Mouse (Mus musculus) CH12.LX (cell line): ENCODE measurements around the gene Cplane1. TPM values are rescaled to one million over a fixed set of nuclear protein-coding genes. Genes with fewer than 3 reads are reported as not detected.

Source experiments
- DNase-seq: peaks from one replicate; pipeline ENCODE4 v3.0.0-alpha.2; 2013; ENCODE audit errors: extremely low read depth
- H3K27ac ChIP-seq: 2 replicates; pipeline ENCODE4 v1.5.1; 2012; ENCODE audit warnings: low read depth, mild to moderate bottlenecking, control low read depth, moderate library complexity; ENCODE audit not compliant: insufficient read depth
- H3K27me3 ChIP-seq: replicated peaks from 2 replicates; pipeline ENCODE3; 2012; ENCODE audit warnings: inconsistent platforms
- H3K36me3 ChIP-seq, 2 experiments: replicated peaks in 1 of 2; 2 replicates each; pipeline versions ENCODE3 to v1.6.1; 2012; ENCODE audit warnings: inconsistent platforms in 1 of 2, low read length in 1 of 2, mild to moderate bottlenecking in 1 of 2, mixed read lengths in 1 of 2, moderate library complexity in 1 of 2; ENCODE audit not compliant: control insufficient read depth in 1 of 2, insufficient read depth in 1 of 2
- H3K4me1 ChIP-seq, 2 experiments: 2 replicates each; pipeline ENCODE4 v1.6.1; 2012; ENCODE audit warnings: inconsistent platforms in 1 of 2, moderate library complexity in 1 of 2; ENCODE audit not compliant: insufficient read depth in 2 of 2, control insufficient read depth in 1 of 2
- H3K4me2 ChIP-seq: 2 replicates; pipeline ENCODE4 v1.6.1; 2012; ENCODE audit warnings: low read depth, mild to moderate bottlenecking, control low read depth; ENCODE audit not compliant: poor library complexity, insufficient read depth, severe bottlenecking
- H3K4me3 ChIP-seq, 3 experiments: fragments of 150-350 bp in 1 of 3; sonication (generic) in 1 of 3; replicated peaks in 1 of 3; 2 replicates each; pipeline versions ENCODE3 to v1.5.1; 2011 to 2012; ENCODE audit warnings: low read depth in 2 of 3, low read length in 2 of 3, mild to moderate bottlenecking in 2 of 3, moderate library complexity in 2 of 3, control low read depth in 1 of 3, improper control_type of control experiment in 1 of 3, inconsistent platforms in 1 of 3, mixed read lengths in 1 of 3; ENCODE audit not compliant: poor library complexity in 1 of 3
- H3K79me2 ChIP-seq: replicated peaks from 2 replicates; pipeline ENCODE4 v1.6.1; 2012; ENCODE audit warnings: mild to moderate bottlenecking, moderate library complexity; ENCODE audit not compliant: control insufficient read depth, poor library complexity, insufficient read depth, severe bottlenecking; ENCODE audit errors: extremely low read depth
- H3K9ac ChIP-seq: 2 replicates; pipeline ENCODE4 v1.6.1; 2012; ENCODE audit warnings: low read depth, mild to moderate bottlenecking, control low read depth, moderate library complexity; ENCODE audit not compliant: insufficient read depth
- H3K9me3 ChIP-seq: replicated peaks from 2 replicates; pipeline ENCODE3; 2012; ENCODE audit warnings: low read length, inconsistent platforms, mixed read lengths
- CHD1 ChIP-seq: IDR thresholded peaks from 2 replicates; pipeline ENCODE4 v1.6.1; 2012; ENCODE audit warnings: low read depth, low read length, improper control_type of control experiment, inconsistent platforms
- CTCF ChIP-seq, 2 experiments: IDR thresholded peaks in 1 of 2; conservative IDR thresholded peaks in 1 of 2; 2 replicates each; pipeline ENCODE4 v1.5.1; 2011 to 2012; ENCODE audit warnings: low read depth in 2 of 2, low read length in 2 of 2, improper control_type of control experiment in 1 of 2, inconsistent platforms in 1 of 2, mild to moderate bottlenecking in 1 of 2, moderate library complexity in 1 of 2
- ELF1 ChIP-seq: IDR thresholded peaks from 2 replicates; pipeline ENCODE4 v1.6.1; 2014; ENCODE audit warnings: low read depth, mild to moderate bottlenecking, inconsistent platforms, low read length, improper control_type of control experiment
- HCFC1 ChIP-seq: IDR thresholded peaks from 2 replicates; pipeline ENCODE4 v1.6.1; 2012; ENCODE audit warnings: low read depth, mild to moderate bottlenecking, inconsistent platforms, low read length, improper control_type of control experiment
- JUND ChIP-seq: conservative IDR thresholded peaks from 2 replicates; pipeline ENCODE4 v1.6.1; 2011; ENCODE audit warnings: low read depth, low read length, improper control_type of control experiment
- MAFK ChIP-seq: IDR thresholded peaks from 2 replicates; pipeline ENCODE4 v1.6.1; 2011; ENCODE audit warnings: low read length, improper control_type of control experiment; ENCODE audit not compliant: insufficient replicate concordance
- MAX ChIP-seq: IDR thresholded peaks from 2 replicates; pipeline ENCODE4 v1.6.1; 2011; ENCODE audit warnings: low read length, improper control_type of control experiment
- MAZ ChIP-seq: IDR thresholded peaks from 2 replicates; pipeline ENCODE4 v1.6.1; 2012; ENCODE audit warnings: low read depth, mild to moderate bottlenecking, inconsistent platforms, low read length, improper control_type of control experiment, moderate library complexity
- MEF2A ChIP-seq: IDR thresholded peaks from 2 replicates; pipeline ENCODE4 v1.6.1; 2014; ENCODE audit warnings: low read depth, mild to moderate bottlenecking, inconsistent platforms, low read length, improper control_type of control experiment, borderline replicate concordance
- MXI1 ChIP-seq: IDR thresholded peaks from 2 replicates; pipeline ENCODE4 v1.6.1; 2011; ENCODE audit warnings: mild to moderate bottlenecking, low read depth, low read length, improper control_type of control experiment
- MYC ChIP-seq: IDR thresholded peaks from 2 replicates; pipeline ENCODE4 v1.6.1; 2011; ENCODE audit warnings: low read depth, mild to moderate bottlenecking, improper control_type of control experiment, low read length
- POLR2A ChIP-seq: IDR thresholded peaks from 2 replicates; pipeline ENCODE4 v1.6.1; 2011; ENCODE audit warnings: low read depth, mild to moderate bottlenecking, improper control_type of control experiment, low read length
- RAD21 ChIP-seq: IDR thresholded peaks from 2 replicates; pipeline ENCODE4 v1.6.1; 2011; ENCODE audit warnings: low read depth, mild to moderate bottlenecking, low read length, improper control_type of control experiment, moderate library complexity
- SIN3A ChIP-seq: IDR thresholded peaks from 2 replicates; pipeline ENCODE4 v1.6.1; 2012; ENCODE audit warnings: low read length, improper control_type of control experiment, inconsistent platforms
- SMC3 ChIP-seq: IDR thresholded peaks from 2 replicates; pipeline ENCODE4 v1.6.1; 2011; ENCODE audit warnings: low read depth, low read length, improper control_type of control experiment
- TBP ChIP-seq: conservative IDR thresholded peaks from 2 replicates; pipeline ENCODE4 v1.6.1; 2011; ENCODE audit warnings: low read depth, low read length, improper control_type of control experiment
- UBTF ChIP-seq: IDR thresholded peaks from 2 replicates; pipeline ENCODE4 v1.6.1; 2012; ENCODE audit warnings: low read depth, mild to moderate bottlenecking, inconsistent platforms, low read length, improper control_type of control experiment, moderate library complexity
- ZC3H11A ChIP-seq: IDR thresholded peaks from 2 replicates; pipeline ENCODE4 v1.6.1; 2012; ENCODE audit warnings: low read depth, mild to moderate bottlenecking, inconsistent platforms, low read length, improper control_type of control experiment
- ZMIZ1 ChIP-seq: IDR thresholded peaks from 2 replicates; pipeline ENCODE4 v1.6.1; 2012; ENCODE audit warnings: low read depth, mild to moderate bottlenecking, inconsistent platforms, low read length, improper control_type of control experiment
- ZNF384 ChIP-seq: IDR thresholded peaks from 2 replicates; pipeline ENCODE4 v1.6.1; 2012; ENCODE audit warnings: low read depth, low read length, improper control_type of control experiment, inconsistent platforms
- dilution Hi-C: fragments of 300-500 bp; cut with MboI; formaldehyde crosslinking; loops from 2 replicates; pipeline ENCODE4 v1.14.3; 2020; ENCODE audit warnings: low sequenced_read_pairs; ENCODE audit not compliant: extremely low pct_unique_long_range_greater_than_20kb, extremely low pct_ligation_motif_present
- in situ Hi-C: fragments of 300-500 bp; cut with MboI; formaldehyde crosslinking; loops from 3 replicates; pipeline ENCODE4 v1.14.3; 2019; ENCODE audit warnings: low sequenced_read_pairs, low pct_ligation_motif_present, low pct_unique_long_range_greater_than_20kb, mixed read lengths
- polyA plus RNA-seq: library from polyadenylated mRNA; unstranded; fragments of >175 nt; gene quantifications from 2 replicates; pipeline ENCODE4 v1.2.1, GENCODE M21; 2012; ENCODE audit warnings: low read depth; ENCODE audit not compliant: insufficient read length
- total RNA-seq, 2 experiments: library from RNA; depleted of rRNA; stranded (reverse); fragments of 300-350 nt in 1 of 2; fragments of >200 nt in 1 of 2; gene quantifications; 2 replicates each; pipeline ENCODE4 v1.2.3; 2012 to 2014

Gene Cplane1
- total and polyA plus RNA-seq, 3 experiments, result 2.1 to 5.9 (median 3.7) TPM

DNA sequence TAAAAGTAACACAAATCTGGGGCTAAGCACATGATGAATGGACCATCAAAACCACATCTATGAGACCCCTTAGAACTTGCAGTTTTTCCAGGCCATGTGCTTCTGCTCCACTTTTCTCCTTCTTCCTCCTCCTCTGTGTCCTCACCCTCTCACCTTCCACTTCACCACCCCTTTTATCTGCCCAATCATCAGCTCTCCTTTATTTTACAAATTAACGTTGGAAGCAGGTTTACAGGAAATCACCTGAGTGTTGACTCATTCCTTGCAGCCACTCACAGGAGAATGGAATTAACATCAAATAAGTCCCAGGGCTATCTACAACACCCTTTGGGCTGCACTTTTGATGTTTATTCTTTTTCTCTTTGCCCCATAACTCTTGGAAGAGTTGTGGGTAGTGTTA lies 7.1 kb upstream of the Cplane1 start:
- Histone ChIP-seq H3K27ac (no peak overlapping the region), H3K4me2 (no peak overlapping the region), H3K9me3 (no peaks in the 10 kb centered on the region), H3K79me2 (no peaks in the 10 kb centered on the region), H3K4me1 (no peaks in the 10 kb centered on the region), H3K27me3 (no peaks in the 10 kb centered on the region), H3K4me3 (no peak overlapping the region), H3K9ac (no peak overlapping the region), H3K36me3 (peaks cover 31 to 53% of the 10 kb centered on the region in 2 experiments)
- in situ Hi-C loops (no loop called here), dilution Hi-C loops (no loop called here)
- DNase-seq, result no peak
- TF ChIP-seq SMC3, result no peak

GRCm38 (mm10) chr15:8169266-8169746 lies 400 bp downstream of the Cplane1 start:
- peak overlapping the region; percentile 52 to 98 (median 82) for H3K4me3 ChIP-seq
- peak overlapping the region; percentile 79 for H3K9ac ChIP-seq
- H3K79me2 ChIP-seq, result no peaks in the 10 kb centered on the region
- peaks cover 3 to 15% of the 10 kb centered on the region in 2 experiments for H3K36me3 ChIP-seq
- in situ Hi-C loops (no loop called here), dilution Hi-C loops (no loop called here)
- H3K9me3 ChIP-seq, result no peaks in the 10 kb centered on the region
- H3K4me2 ChIP-seq, result peak overlapping the region; percentile 90
- peak; percentile 29 for DNase-seq
- peaks cover 0 to 7% of the 10 kb centered on the region in 2 experiments; a peak in 1 of 4 replicates for H3K4me1 ChIP-seq
- no peaks in the 10 kb centered on the region for H3K27me3 ChIP-seq
- H3K27ac ChIP-seq, result no peak overlapping the region
- 0 out of 2 replicates have a peak, but pooled peaks have one; percentile 6 for TF ChIP-seq MXI1
- 0 out of 2 replicates have a peak, but pooled peaks have one; percentile 8 for TF ChIP-seq MAZ
- TF ChIP-seq MAX, result 0 out of 2 replicates have a peak, but pooled peaks have one; percentile 1
- TF ChIP-seq TBP, result no peak
- peak; percentile 72; the same call in 1 of the 2 replicates for TF ChIP-seq CHD1
- TF ChIP-seq, all 38 proteins: peak for 4

DNA sequence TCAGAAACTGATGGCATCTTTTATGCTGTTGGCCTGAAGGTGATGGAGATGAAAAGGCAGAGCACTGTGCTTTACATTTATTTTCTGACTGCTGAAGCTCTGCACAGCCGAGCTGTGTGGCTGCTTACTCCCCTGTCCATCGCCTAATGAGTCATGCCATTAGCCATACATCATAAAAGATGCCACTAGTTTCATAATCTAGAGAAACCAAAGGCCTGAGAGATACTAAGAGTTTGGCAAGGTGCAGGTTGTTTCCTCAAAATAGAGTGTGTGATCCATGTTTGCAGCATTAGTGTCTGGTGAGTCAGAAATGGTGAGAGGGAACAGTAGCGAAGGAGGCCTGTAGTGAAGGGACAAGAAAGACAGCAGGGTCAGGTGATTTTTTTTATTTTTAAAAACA lies 20.7 kb downstream of the Cplane1 start:
- peaks cover 14 to 39% of the 10 kb centered on the region in 2 experiments for H3K36me3 ChIP-seq
- H3K4me3 ChIP-seq, result no peak overlapping the region
- in situ Hi-C loops, result no loop called here
- dilution Hi-C loops, result no loop called here
- no peak overlapping the region for H3K27ac ChIP-seq
- no peak overlapping the region for H3K9ac ChIP-seq
- no peaks in the 10 kb centered on the region for H3K9me3 ChIP-seq
- DNase-seq, result no peak
- TF ChIP-seq SIN3A, result no peak
- no peak for TF ChIP-seq ZMIZ1
- no peak for TF ChIP-seq HCFC1
- no peak for TF ChIP-seq POLR2A
- no peak for TF ChIP-seq MAFK
- TF ChIP-seq ZC3H11A, result no peak
- TF ChIP-seq ZNF384, result no peak
- no peak for TF ChIP-seq MYC
- no peak for TF ChIP-seq MXI1
- TF ChIP-seq RAD21, result no peak
- no peak for TF ChIP-seq MEF2A
- no peak for TF ChIP-seq CTCF (conservative IDR thresholded peaks at IDR 0.05 in 1 of 2, IDR thresholded peaks at IDR 0.05 in 1 of 2; ENCODE audit: low read depth in 2 of 2, low read length in 2 of 2)
- no peak for TF ChIP-seq CHD1
- TF ChIP-seq ELF1, result no peak
- no peak for TF ChIP-seq UBTF
- no peak for TF ChIP-seq JUND
- peaks cover 0 to 13% of the 10 kb centered on the region in 2 experiments; a peak in 2 of 4 replicates for H3K4me1 ChIP-seq
- no peak overlapping the region for H3K4me2 ChIP-seq
- no peaks in the 10 kb centered on the region for H3K27me3 ChIP-seq
- H3K79me2 ChIP-seq, result no peaks in the 10 kb centered on the region
